Mouse (Mus musculus) bone marrow macrophage, adult 2 months (primary cell): Measurements from ENCODE around the gene Trmo. TPM values are rescaled to one million over a fixed set of nuclear protein-coding genes. Genes with fewer than 3 reads are reported as not detected.

Experiments used
- H3K27ac ChIP-seq: 2 replicates; pipeline ENCODE4 v1.5.1; 2012; ENCODE audit warnings: low read depth, low read length; ENCODE audit not compliant: insufficient read depth
- H3K4me1 ChIP-seq: 2 replicates; pipeline ENCODE4 v1.6.1; 2012; ENCODE audit warnings: low read length; ENCODE audit not compliant: control insufficient read depth, insufficient read depth
- H3K4me3 ChIP-seq: 2 replicates; pipeline ENCODE4 v1.5.1; 2012; ENCODE audit warnings: mild to moderate bottlenecking, low read length, moderate library complexity; ENCODE audit not compliant: insufficient read depth
- CTCF ChIP-seq: IDR thresholded peaks from 2 replicates; pipeline ENCODE4 v1.5.1; 2012; ENCODE audit warnings: low read depth, mild to moderate bottlenecking, low read length, moderate library complexity
- POLR2A ChIP-seq: IDR thresholded peaks from 2 replicates; pipeline ENCODE4 v1.6.1; 2012; ENCODE audit warnings: mild to moderate bottlenecking, low read depth, low read length, borderline replicate concordance
- polyA plus RNA-seq: library from polyadenylated mRNA; stranded (reverse); fragments of >200 nt; gene quantifications from 2 replicates; pipeline ENCODE4 v1.2.4, GENCODE M21; 2012; ENCODE audit not compliant: missing spikeins, insufficient read depth, insufficient read length

Gene Trmo
- polyA plus RNA-seq, 1 experiment = 4.2 TPM

- Histone ChIP-seq H3K27ac (no peak overlapping the region), H3K4me3 (no peak overlapping the region), H3K4me1 (no peaks in the 10 kb centered on the region)
- TF ChIP-seq CTCF = no peak
- TF ChIP-seq POLR2A = no peak
These were observed 47.2 kb downstream of the Trmo start for GRCm38 (mm10) chr4:46341831-46342680.

- no peak for TF ChIP-seq POLR2A
- TF ChIP-seq CTCF = no peak
- no peak overlapping the region for H3K27ac ChIP-seq
- no peak overlapping the region for H3K4me3 ChIP-seq
- no peaks in the 10 kb centered on the region for H3K4me1 ChIP-seq
These were observed 49.7 kb downstream of the Trmo start for GRCm38 (mm10) chr4:46339584-46339983.

GRCm38 (mm10) chr4:46339026-46339425 lies 50.2 kb downstream of the Trmo start:
- Histone ChIP-seq H3K4me1 (no peaks in the 10 kb centered on the region), H3K27ac (no peak overlapping the region), H3K4me3 (no peak overlapping the region)
- TF ChIP-seq CTCF (no peak), POLR2A (no peak)

- Histone ChIP-seq H3K27ac (no peak overlapping the region), H3K4me3 (no peak overlapping the region), H3K4me1 (no peaks in the 10 kb centered on the region)
- TF ChIP-seq CTCF (no peak), POLR2A (no peak)
These were observed 51.2 kb downstream of the Trmo start for GRCm38 (mm10) chr4:46337990-46338389.

- H3K27ac ChIP-seq = no peak overlapping the region
- no peak overlapping the region for H3K4me3 ChIP-seq
- TF ChIP-seq CTCF (no peak), POLR2A (no peak)
- no peaks in the 10 kb centered on the region for H3K4me1 ChIP-seq
These were observed 53.4 kb downstream of the Trmo start for GRCm38 (mm10) chr4:46335846-46336245.

GRCm38 (mm10) chr4:46328906-46329305 lies 60.3 kb downstream of the Trmo start:
- H3K4me1 ChIP-seq = no peaks in the 10 kb centered on the region
- no peak overlapping the region for H3K27ac ChIP-seq
- no peak overlapping the region for H3K4me3 ChIP-seq
- TF ChIP-seq CTCF (no peak), POLR2A (no peak)

Other genes starting within 250 kb of the Trmo start
- gene Xpa, start 193.1 kb downstream of the Trmo start, polyA plus RNA-seq = 45.7 and 49.1 TPM in 2 replicates
- not detected in 2 replicates for gene Foxe1, start 45.8 kb downstream of the Trmo start, polyA plus RNA-seq
- not detected in 2 replicates for gene Hemgn, start 24.1 kb upstream of the Trmo start, polyA plus RNA-seq
- gene Anp32b, start 61.5 kb upstream of the Trmo start, polyA plus RNA-seq = 204 and 219 TPM in 2 replicates
- gene Nans, start 99.8 kb upstream of the Trmo start, polyA plus RNA-seq = 41.8 and 43.4 TPM in 2 replicates
- 41.5 and 58.1 TPM in 2 replicates for gene Trim14, start 146.7 kb upstream of the Trmo start, polyA plus RNA-seq
- 53.0 and 59.7 TPM in 2 replicates for gene Coro2a, start 212.8 kb upstream of the Trmo start, polyA plus RNA-seq